Mouse (Mus musculus) olfactory bulb, adult 2 months (tissue): ENCODE measurements at regions not wholly inside any gene's neighbourhood (a gene's known extent, or its start where the extent isn't known, plus 50 kb on each side); places are given as distances from the start of the nearest gene placed in this dataset.

Experiments used
- CTCF ChIP-seq: fragments of 200-500 bp; IDR thresholded peaks from 2 replicates; pipeline ENCODE4 v1.5.1; 2012; ENCODE audit warnings: low read depth, mild to moderate bottlenecking, low read length, moderate library complexity; ENCODE audit not compliant: insufficient read depth
- POLR2A ChIP-seq: fragments of 200-500 bp; IDR thresholded peaks from 2 replicates; pipeline ENCODE4 v1.6.1; 2012; ENCODE audit warnings: mild to moderate bottlenecking, low read depth, low read length, moderate library complexity; ENCODE audit not compliant: insufficient read depth

- TF ChIP-seq POLR2A = no peak
- TF ChIP-seq CTCF = no peak
Observed at GRCm38 (mm10) chr14:100924880-100925279, 275.2 kb downstream of the Prr30 start.
